Mouse (Mus musculus) hindbrain, embryonic 10.5 days (tissue): Measurements from ENCODE around the gene Cish. TPM values are rescaled to one million over a fixed set of nuclear protein-coding genes. Genes with fewer than 3 reads are reported as not detected.

Experiments used
- DNase-seq: peaks from one replicate; pipeline ENCODE4 v3.0.0-alpha.2; 2017; ENCODE audit warnings: low spot score
- H3K27ac ChIP-seq: fragments of 300-500 bp; sonication (generic); 2 replicates; pipeline ENCODE4 v1.5.1; 2016; ENCODE audit warnings: mild to moderate bottlenecking, moderate library complexity
- H3K27me3 ChIP-seq: fragments of 300-500 bp; sonication (generic); 2 replicates; pipeline ENCODE4 v1.6.1; 2016; ENCODE audit warnings: mild to moderate bottlenecking; ENCODE audit not compliant: poor library complexity, insufficient read depth, severe bottlenecking
- H3K36me3 ChIP-seq: fragments of 300-500 bp; sonication (generic); 2 replicates; pipeline ENCODE4 v1.6.1; 2016; ENCODE audit warnings: mild to moderate bottlenecking, moderate library complexity
- H3K4me1 ChIP-seq: fragments of 300-500 bp; sonication (generic); replicated peaks from 2 replicates; pipeline ENCODE4 v1.6.1; 2016; ENCODE audit warnings: mild to moderate bottlenecking
- H3K4me3 ChIP-seq: fragments of 300-500 bp; sonication (generic); 2 replicates; pipeline ENCODE4 v1.5.1; 2016; ENCODE audit warnings: mild to moderate bottlenecking, moderate library complexity
- H3K9me3 ChIP-seq: fragments of 300-500 bp; sonication (generic); 2 replicates; pipeline ENCODE4 v1.6.1; 2016; ENCODE audit warnings: mild to moderate bottlenecking, moderate library complexity
- WGBS: fragments of 180-500 bp; shearing (Covaris S2); methylation state at CpG from one replicate; pipeline ENCODE4 v1.1.7; 2016; 5-methylcytosine and 5-hydroxymethylcytosine counted together
- polyA plus RNA-seq: library from polyadenylated mRNA; unstranded; fragments of >200 nt; fragmentation: Nextera tagmentation; extraction: Ambion mirVana; gene quantifications from 2 replicates; pipeline ENCODE4 v1.2.1, GENCODE M21; 2016

The Cish gene
- polyA plus RNA-seq, 1 experiment from 2014 or later = 9.7 TPM

- H3K9me3 ChIP-seq = no peaks in the 10 kb centered on the region
- H3K4me1 ChIP-seq = peaks cover 40% of the 10 kb centered on the region
- DNase-seq = peak; percentile 61
- H3K27me3 ChIP-seq = no peaks in the 10 kb centered on the region
- peak overlapping the region; percentile 76 for H3K27ac ChIP-seq
- H3K4me3 ChIP-seq = peak overlapping the region; percentile 22
- 21% methylated on average over 16 of the region's 16 CpGs for WGBS
- H3K36me3 ChIP-seq = no peaks in the 10 kb centered on the region
Observed at GRCm38 (mm10) chr9:107279378-107280321, 16.2 kb upstream of the Cish start.

- WGBS = 45% methylated on average over 13 of the region's 13 CpGs
- H3K27ac ChIP-seq = peak overlapping the region; percentile 76
- H3K4me3 ChIP-seq = peak overlapping the region; percentile 22
- H3K4me1 ChIP-seq = peaks cover 47% of the 10 kb centered on the region
- no peaks in the 10 kb centered on the region for H3K27me3 ChIP-seq
- H3K36me3 ChIP-seq = no peaks in the 10 kb centered on the region
- H3K9me3 ChIP-seq = no peaks in the 10 kb centered on the region
- no peak for DNase-seq
Observed at GRCm38 (mm10) chr9:107280322-107281027, 15.4 kb upstream of the Cish start.

- no peaks in the 10 kb centered on the region for H3K27me3 ChIP-seq
- peaks cover 53% of the 10 kb centered on the region for H3K4me1 ChIP-seq
- 90% methylated on average over 5 of the region's 5 CpGs for WGBS
- H3K36me3 ChIP-seq = no peaks in the 10 kb centered on the region
- H3K4me3 ChIP-seq = no peak overlapping the region
- no peak overlapping the region for H3K27ac ChIP-seq
- H3K9me3 ChIP-seq = no peaks in the 10 kb centered on the region
- no peak for DNase-seq
Observed at GRCm38 (mm10) chr9:107281241-107281987, 14.4 kb upstream of the Cish start.

- H3K27ac ChIP-seq = no peak overlapping the region
- 93% methylated on average over 9 of the region's 9 CpGs for WGBS
- H3K9me3 ChIP-seq = no peaks in the 10 kb centered on the region
- H3K36me3 ChIP-seq = no peaks in the 10 kb centered on the region
- peaks cover 57% of the 10 kb centered on the region for H3K4me1 ChIP-seq
- H3K27me3 ChIP-seq = peaks cover 3% of the 10 kb centered on the region
- DNase-seq = no peak
- H3K4me3 ChIP-seq = no peak overlapping the region
Observed at GRCm38 (mm10) chr9:107282951-107283350, 12.9 kb upstream of the Cish start.

GRCm38 (mm10) chr9:107285009-107285408, 10.8 kb upstream of the Cish start:
- Histone ChIP-seq H3K4me3 (no peak overlapping the region), H3K27ac (no peak overlapping the region), H3K4me1 (peaks cover 50% of the 10 kb centered on the region), H3K9me3 (no peaks in the 10 kb centered on the region), H3K36me3 (no peaks in the 10 kb centered on the region), H3K27me3 (peaks cover 22% of the 10 kb centered on the region)
- 23% methylated on average over 3 of the region's 3 CpGs for WGBS
- peak; percentile 33 for DNase-seq

GRCm38 (mm10) chr9:107287294-107287693, 8.5 kb upstream of the Cish start:
- H3K36me3 ChIP-seq = no peaks in the 10 kb centered on the region
- peaks cover 40% of the 10 kb centered on the region for H3K4me1 ChIP-seq
- 74% methylated on average over 2 of the region's 2 CpGs for WGBS
- H3K27me3 ChIP-seq = peaks cover 28% of the 10 kb centered on the region
- no peaks in the 10 kb centered on the region for H3K9me3 ChIP-seq
- DNase-seq = no peak
- H3K4me3 ChIP-seq = no peak overlapping the region
- H3K27ac ChIP-seq = no peak overlapping the region

GRCm38 (mm10) chr9:107288105-107288650, 7.6 kb upstream of the Cish start:
- H3K4me1 ChIP-seq = peaks cover 40% of the 10 kb centered on the region
- WGBS = 92% methylated on average over 14 of the region's 14 CpGs
- no peak overlapping the region for H3K27ac ChIP-seq
- no peak overlapping the region for H3K4me3 ChIP-seq
- no peaks in the 10 kb centered on the region for H3K36me3 ChIP-seq
- DNase-seq = no peak
- H3K9me3 ChIP-seq = no peaks in the 10 kb centered on the region
- H3K27me3 ChIP-seq = peaks cover 36% of the 10 kb centered on the region

DNA sequence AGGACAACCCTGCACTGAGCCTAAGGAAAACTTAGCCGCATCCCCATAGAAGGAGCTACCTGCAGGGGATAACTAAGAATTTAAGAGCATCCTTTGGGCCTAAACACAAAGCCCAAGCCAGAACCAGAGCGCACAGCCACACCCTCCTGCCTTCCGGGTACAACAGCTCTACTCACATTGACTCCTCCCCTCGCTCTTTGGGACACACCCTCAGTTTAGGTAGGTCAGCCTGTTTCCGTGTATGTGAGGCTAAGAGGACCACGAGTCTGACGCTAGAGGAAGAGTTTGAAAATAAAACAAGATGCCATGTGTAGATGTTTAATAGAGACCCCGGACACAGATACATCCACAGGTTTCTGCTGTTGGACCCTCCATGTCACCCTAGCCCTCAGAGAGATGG, 7.1 kb upstream of the Cish start:
- H3K27ac ChIP-seq = no peak overlapping the region
- DNase-seq = no peak
- WGBS = 26% methylated on average over 8 of the region's 8 CpGs

DNA sequence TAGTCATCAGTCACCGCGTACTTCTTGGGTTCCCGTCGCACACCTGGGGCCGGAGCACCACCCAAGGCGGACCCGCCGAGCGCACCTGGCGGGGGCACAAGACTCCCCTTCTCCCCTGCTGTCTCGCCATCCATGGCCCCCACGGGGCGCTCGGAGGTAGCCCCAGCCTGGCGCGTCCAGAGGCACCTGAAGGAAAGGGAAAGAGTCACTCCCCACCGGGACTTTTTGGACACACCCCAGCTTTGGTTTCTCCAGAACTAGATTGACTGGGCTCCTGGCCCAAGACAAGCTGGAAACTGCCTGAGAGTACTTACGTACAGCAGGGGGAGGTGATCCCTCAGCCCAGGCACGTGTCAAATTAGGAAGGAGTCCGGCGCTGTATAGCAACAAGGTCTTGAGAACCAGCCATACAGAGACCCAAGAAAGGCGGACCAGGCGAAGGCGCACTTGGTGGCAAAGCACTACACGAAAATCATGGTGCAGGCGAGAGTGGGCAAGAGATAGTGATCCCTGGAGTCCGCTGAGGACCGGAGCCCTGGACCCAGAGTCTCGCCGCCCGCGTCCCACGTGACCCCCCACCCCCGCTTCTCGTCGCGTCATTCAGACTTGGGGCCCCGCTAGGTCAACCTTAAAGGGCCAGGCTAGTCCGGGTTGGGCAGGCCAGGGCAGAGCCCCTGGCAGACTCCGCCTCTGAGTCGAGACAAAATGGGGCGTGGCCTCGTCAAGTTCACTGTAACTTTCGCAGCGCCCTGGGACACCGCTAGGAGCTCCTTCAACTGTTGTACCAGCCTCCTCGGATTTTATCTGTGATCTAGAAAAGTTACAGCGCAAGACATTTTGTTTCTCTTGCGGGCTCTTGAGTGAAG, 6.4 kb upstream of the Cish start, which contains the start of gene Mapkapk3:
Gene Mapkapk3, minus strand, starts transcription at position 667 of the 866 bp plus-strand sequence.
- Histone ChIP-seq H3K27ac (peak within 1 kb of the TSS; percentile 75), H3K9me3 (no peaks in the 10 kb centered on the region), H3K27me3 (peaks cover 37% of the 10 kb centered on the region), H3K4me3 (peak within 1 kb of the TSS; percentile 61), H3K36me3 (no peaks in the 10 kb centered on the region), H3K4me1 (peaks cover 42% of the 10 kb centered on the region)
- WGBS = 2% methylated on average over 49 of the region's 49 CpGs
- peak; percentile 86 for DNase-seq

More for the DNA sequence above, 7.1 kb upstream of the Cish start:
- Histone ChIP-seq H3K4me1 (peaks cover 40% of the 10 kb centered on the region), H3K9me3 (no peaks in the 10 kb centered on the region), H3K4me3 (peak overlapping the region; percentile 61), H3K36me3 (no peaks in the 10 kb centered on the region), H3K27me3 (peaks cover 37% of the 10 kb centered on the region)

DNA sequence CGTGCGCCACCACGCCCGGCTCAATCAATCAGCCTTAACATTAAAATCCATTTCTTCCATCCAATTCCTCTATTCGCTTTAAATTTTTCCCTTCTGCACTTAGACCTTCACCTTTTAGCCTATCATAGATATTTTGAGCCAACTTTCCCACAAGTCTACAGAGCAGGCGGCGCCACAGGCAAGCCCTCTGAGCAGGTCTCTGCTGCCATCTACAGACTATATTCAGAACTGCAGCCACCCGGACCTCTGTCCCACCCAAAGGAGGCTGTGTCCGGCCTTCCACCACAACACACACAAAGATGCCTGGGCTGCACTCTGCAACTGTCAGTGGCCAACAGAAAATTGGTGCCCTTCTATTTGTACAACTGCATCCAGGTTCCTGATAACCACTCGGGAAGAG, 4.9 kb upstream of the Cish start:
- WGBS = 30% methylated on average over 10 of the region's 10 CpGs
- no peak overlapping the region for H3K27ac ChIP-seq
- no peaks in the 10 kb centered on the region for H3K9me3 ChIP-seq

DNA sequence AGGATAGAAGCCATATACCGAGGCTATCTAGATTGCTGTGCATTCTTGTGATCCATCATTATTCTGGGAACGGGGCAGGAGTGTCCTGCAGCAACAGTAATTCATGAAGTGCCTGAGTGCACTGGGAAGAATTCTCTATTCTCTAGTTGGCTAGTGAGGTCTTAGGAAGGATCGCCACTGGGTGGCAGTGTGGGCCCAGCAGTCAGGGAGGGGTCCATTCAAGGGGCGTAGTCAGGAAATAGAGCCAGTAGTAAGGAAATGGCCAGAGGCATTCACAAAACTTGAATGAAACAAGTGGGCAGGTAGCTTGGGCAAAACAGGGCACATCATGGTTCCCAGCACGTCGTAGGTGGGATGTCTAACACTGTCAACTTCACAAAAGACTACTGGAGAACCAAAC, 1.6 kb upstream of the Cish start:
- H3K27me3 ChIP-seq = peaks cover 40% of the 10 kb centered on the region
- 8% methylated on average over 6 of the region's 6 CpGs for WGBS
- no peak overlapping the region for H3K27ac ChIP-seq
- peaks cover 44% of the 10 kb centered on the region for H3K4me1 ChIP-seq
- no peaks in the 10 kb centered on the region for H3K36me3 ChIP-seq
- H3K9me3 ChIP-seq = no peaks in the 10 kb centered on the region
- DNase-seq = peak; percentile 75
- H3K4me3 ChIP-seq = no peak overlapping the region

More for the DNA sequence above, 4.9 kb upstream of the Cish start:
- Histone ChIP-seq H3K27me3 (peaks cover 48% of the 10 kb centered on the region), H3K36me3 (no peaks in the 10 kb centered on the region), H3K4me3 (no peak overlapping the region), H3K4me1 (peaks cover 34% of the 10 kb centered on the region)
- DNase-seq = peak; percentile 84
